Mouse (Mus musculus) left cerebral cortex, adult 8-10 months (tissue): ENCODE data around the gene Myh13. TPM values are rescaled to one million over a fixed set of nuclear protein-coding genes. Genes with fewer than 3 reads are reported as not detected.

Experiments used
- DNase-seq, 2 experiments: peaks; one replicate each; pipeline ENCODE4 v3.0.0; 2022; ENCODE audit warnings: low spot score in 2 of 2
- total RNA-seq, 4 experiments: library from RNA; stranded (reverse); gene quantifications; 2 replicates each; pipeline ENCODE4 v1.2.4; 2022

The Myh13 gene
- total RNA-seq = under 1 TPM; 0.07 to 0.27 (median 0.18) TPM

DNA sequence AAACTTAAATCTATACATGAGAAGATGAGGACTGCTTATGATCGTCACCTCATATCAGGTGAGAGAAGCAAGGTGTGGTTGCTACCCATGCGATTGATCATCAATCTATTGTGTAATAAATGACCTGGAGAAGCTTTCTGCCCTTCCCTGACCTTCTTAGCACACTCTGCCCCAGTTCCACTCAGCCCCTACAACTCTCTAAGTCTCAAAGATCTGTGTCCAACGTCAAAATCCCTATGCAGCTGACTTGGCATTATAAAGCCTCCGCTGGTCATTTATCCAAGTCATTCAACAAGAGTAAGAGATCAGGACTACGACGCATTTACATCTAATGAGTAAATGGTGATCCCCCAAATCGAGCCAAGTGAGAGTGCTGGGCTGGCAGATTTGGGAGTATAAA is at the start of gene Myh13:
TSS of gene Myh13 (plus strand) at position 301 of the 400 bp plus-strand sequence.
- no peak for DNase-seq

DNA sequence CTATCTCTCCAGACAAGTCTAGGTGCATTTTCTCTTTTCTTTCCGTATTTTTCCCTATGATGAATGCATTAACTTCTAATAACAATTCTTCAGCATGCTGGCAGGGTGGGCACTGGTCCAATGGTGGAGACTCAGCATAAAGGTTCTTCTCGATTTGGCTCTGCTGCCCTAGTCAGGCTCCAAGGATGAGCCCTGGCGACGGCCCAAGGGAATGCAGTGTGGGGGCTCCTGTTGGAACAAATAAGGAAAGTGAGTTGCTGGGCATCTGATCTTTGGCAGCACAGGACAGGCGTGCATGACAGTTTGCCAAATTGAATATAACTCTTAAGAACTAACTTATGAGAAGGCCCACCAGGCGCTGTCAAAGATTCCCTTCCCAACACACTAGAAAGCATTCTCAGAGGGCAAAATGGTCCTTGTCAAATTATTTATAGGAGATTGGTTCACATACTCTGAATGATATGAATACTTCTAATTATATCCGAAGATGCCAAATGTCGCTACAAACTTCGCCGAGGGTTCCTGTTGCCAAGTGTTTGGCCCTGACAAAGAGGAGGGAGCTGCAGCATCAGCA is 44.8 kb upstream of the Myh13 start, which contains the start of gene Myh8:
TSS of gene Myh8 (plus strand) at position 524 of the 574 bp plus-strand sequence.
- no peak for DNase-seq

- DNase-seq = peak in 1 of 2 experiments; percentile 29
Measured at GRCm38 (mm10) chr11:67293440-67293839, 28.0 kb upstream of the Myh13 start.

DNA sequence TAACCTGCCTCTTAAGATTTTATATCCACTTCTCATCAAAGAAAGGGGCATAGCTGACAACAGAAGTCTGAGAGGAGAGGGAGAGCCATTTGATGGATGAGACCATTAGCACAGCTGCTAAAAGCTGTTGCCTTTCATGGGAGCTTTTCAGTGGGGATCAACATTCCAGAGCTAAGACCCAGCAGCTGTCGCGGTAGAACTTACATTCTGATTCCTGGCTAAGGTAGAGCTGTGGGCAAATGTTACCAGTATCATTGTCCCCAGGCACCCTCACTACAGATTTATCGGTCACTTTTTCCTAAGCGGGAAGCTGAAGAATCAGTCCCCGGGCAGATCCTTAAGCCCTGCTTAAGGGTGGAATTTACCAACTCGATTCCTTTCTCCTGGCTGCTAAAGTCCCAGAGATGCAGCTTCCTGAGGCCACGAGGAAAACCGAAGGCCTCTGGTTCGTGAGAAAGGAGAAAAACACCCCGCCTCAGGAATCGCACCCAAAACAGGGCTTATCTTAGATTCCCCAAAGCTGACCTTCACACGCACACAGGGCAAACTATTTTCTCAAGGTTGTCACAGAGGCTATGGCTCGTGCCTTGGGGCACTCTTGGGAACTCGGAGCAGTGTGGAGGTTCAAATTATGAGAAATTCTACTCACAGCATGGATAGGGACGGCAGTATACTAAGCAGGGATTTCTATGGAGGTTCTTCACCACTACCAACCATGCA is 7.6 kb upstream of the Myh13 start:
- no peak for DNase-seq

GRCm38 (mm10) chr11:67326536-67326935 is 5.1 kb downstream of the Myh13 start:
- no peak for DNase-seq

DNA sequence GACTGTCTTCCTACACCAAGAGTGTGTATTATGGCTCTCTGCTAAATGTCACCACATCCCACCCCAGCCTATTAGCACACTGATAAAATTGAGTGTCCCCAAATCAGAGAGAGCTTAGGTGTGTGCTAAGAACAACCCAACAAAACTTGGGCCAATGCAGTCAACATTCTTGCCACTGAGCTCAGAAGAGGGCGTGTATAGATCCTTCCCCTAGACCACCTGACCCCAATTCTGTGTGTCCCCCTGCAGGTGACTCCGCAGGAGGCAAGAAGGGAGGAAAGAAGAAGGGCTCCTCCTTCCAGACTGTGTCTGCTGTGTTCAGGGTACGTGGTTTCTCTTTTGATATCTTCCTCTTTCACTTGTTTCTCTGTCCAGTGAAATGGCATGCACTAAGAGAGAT is 23.1 kb downstream of the Myh13 start:
- no peak for DNase-seq

GRCm38 (mm10) chr11:67345186-67345855 is 23.9 kb downstream of the Myh13 start:
- DNase-seq = no peak

DNA sequence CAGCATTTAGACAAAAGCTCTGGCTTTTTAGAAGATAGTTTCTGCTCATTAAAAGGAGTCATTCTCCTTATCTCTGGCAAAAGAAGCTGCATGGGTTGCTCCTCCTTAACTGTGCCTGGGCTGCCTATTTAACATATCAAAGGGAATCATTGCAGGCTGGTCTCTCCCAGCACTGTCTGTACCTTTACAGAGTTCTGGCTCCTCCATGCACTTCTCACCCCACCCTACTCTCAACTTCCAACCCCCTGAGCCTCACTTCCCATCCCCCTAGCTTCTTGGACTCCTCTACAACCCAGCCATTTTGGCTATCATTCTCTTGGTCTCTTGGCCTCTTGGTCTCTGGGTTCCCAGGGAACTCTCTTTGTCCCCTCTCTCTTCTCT is 24.4 kb downstream of the Myh13 start:
- no peak for DNase-seq

DNA sequence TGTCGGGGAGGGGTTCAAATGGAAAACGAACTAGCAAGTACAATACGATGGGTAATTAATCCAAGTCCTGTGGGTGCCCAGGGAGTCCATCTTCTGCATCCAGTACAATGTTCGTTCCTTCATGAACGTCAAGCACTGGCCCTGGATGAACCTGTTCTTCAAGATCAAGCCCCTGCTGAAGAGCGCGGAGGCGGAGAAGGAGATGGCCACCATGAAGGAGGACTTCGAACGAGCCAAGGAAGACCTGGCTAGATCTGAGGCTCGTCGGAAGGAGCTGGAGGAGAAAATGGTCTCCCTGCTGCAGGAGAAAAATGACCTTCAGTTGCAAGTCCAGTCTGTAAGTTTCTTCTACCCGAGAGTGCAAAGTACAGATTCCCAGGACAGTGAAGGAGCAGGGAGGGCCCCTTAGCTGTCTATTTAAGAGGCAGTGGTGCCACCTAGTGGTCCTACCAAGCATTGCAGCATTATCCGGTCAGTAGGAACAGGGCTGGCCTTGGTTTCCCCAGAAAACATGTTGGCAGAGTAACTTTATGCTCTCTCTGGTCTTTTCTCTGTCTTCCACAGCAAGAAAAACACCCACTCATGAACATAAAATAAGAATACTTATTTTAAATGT is 28.8 kb downstream of the Myh13 start:
- DNase-seq = peak; percentile 52 to 83

GRCm38 (mm10) chr11:67353011-67353410 is 31.6 kb downstream of the Myh13 start:
- DNase-seq = no peak

GRCm38 (mm10) chr11:67358031-67358430 is 36.6 kb downstream of the Myh13 start:
- DNase-seq = no peak

GRCm38 (mm10) chr11:67362236-67362635 is 40.8 kb downstream of the Myh13 start:
- no peak for DNase-seq

GRCm38 (mm10) chr11:67364551-67364950 is 43.1 kb downstream of the Myh13 start:
- no peak for DNase-seq

- DNase-seq = no peak
Measured at GRCm38 (mm10) chr11:67364986-67365721, 43.7 kb downstream of the Myh13 start.

- DNase-seq = no peak
Measured at GRCm38 (mm10) chr11:67366936-67367335, 45.5 kb downstream of the Myh13 start.

DNA sequence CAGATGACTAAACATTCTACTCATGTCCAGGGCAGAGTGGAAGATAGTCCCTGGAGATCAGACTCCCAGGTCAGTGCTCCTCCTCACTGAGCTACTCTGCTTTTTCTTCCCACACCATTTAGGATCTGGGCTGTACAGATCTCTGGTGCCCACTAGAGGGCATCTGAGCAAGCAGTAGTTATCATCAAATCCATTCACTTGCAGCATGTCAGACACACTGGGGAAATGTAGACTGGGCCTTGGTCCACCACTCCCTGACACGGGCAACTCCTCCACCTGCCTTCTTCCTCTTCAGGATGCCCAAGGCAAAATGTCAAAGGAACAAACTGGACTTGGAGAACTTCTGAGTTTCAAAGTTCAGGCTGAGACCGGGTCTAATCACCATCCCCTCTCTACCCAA is 51.9 kb downstream of the Myh13 start:
- DNase-seq = no peak

GRCm38 (mm10) chr11:67376308-67376707 is 54.9 kb downstream of the Myh13 start:
- no peak for DNase-seq

- no peak for DNase-seq
Measured at GRCm38 (mm10) chr11:67379703-67380510, 58.4 kb downstream of the Myh13 start.

DNA sequence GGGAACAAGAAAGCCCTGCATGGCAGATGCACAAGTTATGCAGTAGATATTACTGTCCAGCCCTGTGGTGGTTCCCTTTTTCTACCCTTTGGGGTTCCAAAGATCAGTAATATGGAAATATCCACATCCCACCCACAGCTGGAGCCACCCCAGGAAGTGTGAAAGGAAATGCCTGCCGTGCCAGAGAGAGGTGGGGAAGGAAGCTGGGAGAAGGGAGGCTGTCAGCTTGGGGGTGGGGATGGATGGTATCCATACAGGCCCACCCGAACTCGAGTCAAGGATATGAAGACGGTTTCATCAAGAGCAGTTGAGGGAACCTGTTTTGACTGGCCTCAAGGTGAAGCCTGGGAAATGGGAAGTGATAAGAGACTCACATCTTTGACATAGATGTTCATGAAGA is 60.4 kb downstream of the Myh13 start:
- DNase-seq = no peak

DNA sequence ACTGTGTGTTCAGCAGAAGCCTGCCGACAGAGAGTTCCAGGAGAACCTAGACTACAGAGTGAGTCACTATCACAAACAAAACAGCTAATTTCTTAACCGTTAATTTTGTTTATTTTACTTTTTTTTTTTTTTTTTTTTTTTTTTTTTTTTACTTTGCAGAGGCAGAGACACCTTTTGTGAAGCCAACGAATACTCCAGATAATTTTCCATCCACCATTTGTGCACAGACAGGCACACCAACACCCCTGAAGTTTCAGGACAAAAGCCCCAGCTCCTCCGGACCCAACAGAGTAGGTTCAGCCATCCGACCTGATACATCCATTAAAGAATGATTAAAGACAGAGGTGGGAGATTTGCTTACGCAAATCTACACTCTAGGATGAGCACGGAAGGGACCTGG is 63.2 kb downstream of the Myh13 start:
- DNase-seq = no peak
